Mouse (Mus musculus) hindbrain, postnatal 0 days (tissue): ENCODE measurements around the gene Pde4b. TPM values are rescaled to one million over a fixed set of nuclear protein-coding genes. Genes with fewer than 3 reads are reported as not detected.

Source experiments
- ATAC-seq: fragments of 200-750 bp; cut with Nextera tagmentation; 2 replicates; pipeline ENCODE4 v1.8.0; 2017; ENCODE audit warnings: mild to moderate bottlenecking, moderate TSS enrichment, moderate library complexity
- DNase-seq: peaks from one replicate; pipeline ENCODE4 v3.0.0-alpha.2; 2015; ENCODE audit warnings: low spot score
- H3K27ac ChIP-seq: fragments of 300-500 bp; sonication (generic); 2 replicates; pipeline ENCODE4 v1.5.1; 2014; ENCODE audit warnings: mild to moderate bottlenecking
- H3K27me3 ChIP-seq: fragments of 300-500 bp; sonication (generic); 2 replicates; pipeline ENCODE4 v1.6.1; 2014; ENCODE audit warnings: low read length, mixed read lengths; ENCODE audit not compliant: insufficient read depth
- H3K36me3 ChIP-seq: fragments of 300-500 bp; sonication (generic); 2 replicates; pipeline ENCODE4 v1.6.1; 2014; ENCODE audit warnings: low read length, mixed read lengths; ENCODE audit not compliant: insufficient read depth
- H3K4me1 ChIP-seq: fragments of 300-500 bp; sonication (generic); 2 replicates; pipeline ENCODE4 v1.6.1; 2014; ENCODE audit warnings: antibody characterized with exemption, low read length, mixed read lengths; ENCODE audit not compliant: insufficient read depth
- H3K4me2 ChIP-seq: fragments of 300-500 bp; sonication (generic); 2 replicates; pipeline ENCODE4 v1.6.1; 2014; ENCODE audit warnings: low read depth, mild to moderate bottlenecking, low read length, moderate library complexity, mixed read lengths
- H3K4me3 ChIP-seq: fragments of 300-500 bp; sonication (generic); 2 replicates; pipeline ENCODE4 v1.5.1; 2014; ENCODE audit warnings: low read length
- H3K9ac ChIP-seq: fragments of 300-500 bp; sonication (generic); replicated peaks from 2 replicates; pipeline ENCODE4 v1.6.1; 2014; ENCODE audit warnings: mild to moderate bottlenecking, low read length, moderate library complexity, mixed read lengths
- H3K9me3 ChIP-seq: fragments of 300-500 bp; sonication (generic); 2 replicates; pipeline ENCODE4 v1.6.1; 2016; ENCODE audit warnings: low read length, mixed read lengths
- CTCF ChIP-seq: IDR thresholded peaks from 2 replicates; pipeline ENCODE4 v1.5.1; 2016; ENCODE audit warnings: antibody characterized with exemption, control low read depth, low read depth
- WGBS: fragments of 180-500 bp; shearing (Covaris S2); extraction: QIAGEN DNeasy Blood & Tissue Kit; methylation state at CpG from one replicate; pipeline ENCODE4 v1.1.7; 2014; 5-methylcytosine and 5-hydroxymethylcytosine counted together
- polyA plus RNA-seq: library from polyadenylated mRNA; unstranded; fragments of >200 nt; fragmentation: Nextera tagmentation; extraction: Ambion mirVana; gene quantifications from 2 replicates; pipeline ENCODE4 v1.2.1, GENCODE M21; 2015
- total RNA-seq: library from RNA; depleted of rRNA; stranded (reverse); fragments of >200 nt; gene quantifications from 2 replicates; pipeline ENCODE4 v1.2.3, GENCODE M21; 2014

Pde4b gene
- total and polyA plus RNA-seq, 2 experiments from 2014 or later, result 46.8 to 62.5 TPM

- no peak for ATAC-seq
- Histone ChIP-seq H3K9me3 (no peaks in the 10 kb centered on the region), H3K27ac (no peak overlapping the region), H3K4me3 (no peak overlapping the region), H3K27me3 (no peaks in the 10 kb centered on the region), H3K9ac (no peak overlapping the region), H3K4me1 (no peaks in the 10 kb centered on the region), H3K4me2 (no peak overlapping the region), H3K36me3 (no peaks in the 10 kb centered on the region)
- no peak for DNase-seq
- TF ChIP-seq CTCF, result no peak
- WGBS, result 70% methylated on average over 1 of the region's 1 CpGs
Measured at GRCm38 (mm10) chr4:102230898-102231297, 143.6 kb downstream of the Pde4b start.

GRCm38 (mm10) chr4:102233633-102234032 lies 146.3 kb downstream of the Pde4b start:
- no peak for TF ChIP-seq CTCF
- no peaks in the 10 kb centered on the region for H3K36me3 ChIP-seq

GRCm38 (mm10) chr4:102235151-102235550 lies 147.8 kb downstream of the Pde4b start:
- H3K27ac ChIP-seq, result no peak overlapping the region

More at GRCm38 (mm10) chr4:102233633-102234032, 146.3 kb downstream of the Pde4b start:
- ATAC-seq, result no peak
- no peaks in the 10 kb centered on the region for H3K9me3 ChIP-seq
- H3K9ac ChIP-seq, result no peak overlapping the region
- no peaks in the 10 kb centered on the region for H3K4me1 ChIP-seq
- WGBS, result 86% methylated on average over 1 of the region's 1 CpGs
- no peaks in the 10 kb centered on the region for H3K27me3 ChIP-seq
- no peak for DNase-seq
- no peak overlapping the region for H3K27ac ChIP-seq
- no peak overlapping the region for H3K4me3 ChIP-seq
- H3K4me2 ChIP-seq, result no peak overlapping the region

GRCm38 (mm10) chr4:102239102-102239501 lies 151.8 kb downstream of the Pde4b start:
- no peak overlapping the region for H3K4me3 ChIP-seq
- H3K4me2 ChIP-seq, result no peak overlapping the region
- 16% methylated on average over 2 of the region's 2 CpGs for WGBS
- no peaks in the 10 kb centered on the region for H3K27me3 ChIP-seq
- H3K36me3 ChIP-seq, result no peaks in the 10 kb centered on the region
- no peaks in the 10 kb centered on the region for H3K9me3 ChIP-seq
- ATAC-seq (no peak), DNase-seq (no peak)
- no peak overlapping the region for H3K27ac ChIP-seq
- H3K4me1 ChIP-seq, result peaks cover 9% of the 10 kb centered on the region; the same call in 1 of the 2 replicates
- TF ChIP-seq CTCF, result no peak
- no peak overlapping the region for H3K9ac ChIP-seq

More at GRCm38 (mm10) chr4:102235151-102235550, 147.8 kb downstream of the Pde4b start:
- TF ChIP-seq CTCF, result no peak
- Histone ChIP-seq H3K4me1 (peaks cover 7% of the 10 kb centered on the region; the same call in 1 of the 2 replicates), H3K4me3 (no peak overlapping the region), H3K36me3 (no peaks in the 10 kb centered on the region), H3K9ac (no peak overlapping the region), H3K9me3 (no peaks in the 10 kb centered on the region), H3K27me3 (no peaks in the 10 kb centered on the region), H3K4me2 (no peak overlapping the region)
- 47% methylated on average over 2 of the region's 2 CpGs for WGBS
- DNase-seq, result no peak
- ATAC-seq, result no peak

GRCm38 (mm10) chr4:102239657-102240390 lies 152.5 kb downstream of the Pde4b start:
- 33% methylated on average over 12 of the region's 12 CpGs for WGBS
- DNase-seq, result peak; percentile 69

GRCm38 (mm10) chr4:102240754-102241427 lies 153.5 kb downstream of the Pde4b start:
- ATAC-seq (no peak), DNase-seq (peak; percentile 19)
- no peak for TF ChIP-seq CTCF
- H3K9ac ChIP-seq, result no peak overlapping the region
- H3K4me2 ChIP-seq, result no peak overlapping the region
- 50% methylated on average over 8 of the region's 8 CpGs for WGBS
- no peaks in the 10 kb centered on the region for H3K36me3 ChIP-seq
- no peak overlapping the region for H3K4me3 ChIP-seq
- H3K9me3 ChIP-seq, result no peaks in the 10 kb centered on the region
- H3K27ac ChIP-seq, result peak overlapping the region; percentile 72; the same call in 1 of the 2 replicates
- H3K27me3 ChIP-seq, result no peaks in the 10 kb centered on the region
- H3K4me1 ChIP-seq, result peaks cover 9% of the 10 kb centered on the region; the same call in 1 of the 2 replicates

More at GRCm38 (mm10) chr4:102239657-102240390, 152.5 kb downstream of the Pde4b start:
- peak; percentile 83; the same call in 1 of the 2 replicates for ATAC-seq
- peaks cover 9% of the 10 kb centered on the region; the same call in 1 of the 2 replicates for H3K4me1 ChIP-seq
- no peak overlapping the region for H3K9ac ChIP-seq
- no peaks in the 10 kb centered on the region for H3K9me3 ChIP-seq
- H3K4me2 ChIP-seq, result 0 out of 2 replicates have a peak overlapping the region, but pooled peaks have one; percentile 22
- H3K27ac ChIP-seq, result peak overlapping the region; percentile 72
- H3K27me3 ChIP-seq, result no peaks in the 10 kb centered on the region
- H3K4me3 ChIP-seq, result no peak overlapping the region
- no peaks in the 10 kb centered on the region for H3K36me3 ChIP-seq
- TF ChIP-seq CTCF, result no peak
